Mouse (Mus musculus) kidney, adult 8-10 months (tissue): ENCODE results near the gene Pxmp4.
A peak's percentile ranks its signal among the peaks of the same experiment; 100 is the strongest.

ENCODE experiments used
- DNase-seq, 2 experiments: peaks; one replicate each; pipeline ENCODE4 v3.0.0; 2022

The Pxmp4 gene

GRCm38 (mm10) chr2:154539720-154540119 lies 63.8 kb downstream of the Pxmp4 start:
- peak in 1 of 2 experiments; percentile 35 for DNase-seq

- DNase-seq: no peak
Observed at GRCm38 (mm10) chr2:154538710-154539109, 64.8 kb downstream of the Pxmp4 start.

- no peak for DNase-seq
Observed at GRCm38 (mm10) chr2:154538310-154538709, 65.2 kb downstream of the Pxmp4 start.
